Mouse (Mus musculus) heart, embryonic 12.5 days (tissue): ENCODE data around the gene Ipo13. TPM values are rescaled to one million over a fixed set of nuclear protein-coding genes. Genes with fewer than 3 reads are reported as not detected.

Experiments
- ATAC-seq: fragments of 200-750 bp; cut with Nextera tagmentation; 2 replicates; pipeline ENCODE4 v1.8.0; 2017; ENCODE audit warnings: moderate TSS enrichment, moderate library complexity; ENCODE audit not compliant: insufficient number of reproducible peaks, low FRiP score
- H3K27ac ChIP-seq: fragments of 300-500 bp; sonication (generic); 2 replicates; pipeline ENCODE4 v1.5.1; 2016; ENCODE audit warnings: mild to moderate bottlenecking, moderate library complexity; ENCODE audit not compliant: poor library complexity, severe bottlenecking
- H3K27me3 ChIP-seq: fragments of 300-500 bp; sonication (generic); replicated peaks from 2 replicates; pipeline ENCODE4 v1.6.1; 2016; ENCODE audit warnings: mild to moderate bottlenecking, moderate library complexity
- H3K36me3 ChIP-seq: fragments of 300-500 bp; sonication (generic); 2 replicates; pipeline ENCODE4 v1.6.1; 2016; ENCODE audit warnings: mild to moderate bottlenecking, moderate library complexity
- H3K4me1 ChIP-seq: fragments of 300-500 bp; sonication (generic); replicated peaks from 2 replicates; pipeline ENCODE4 v1.6.1; 2016; ENCODE audit warnings: mild to moderate bottlenecking
- H3K4me2 ChIP-seq: fragments of 300-500 bp; sonication (generic); 2 replicates; pipeline ENCODE4 v1.6.1; 2016; ENCODE audit warnings: mild to moderate bottlenecking, moderate library complexity
- H3K4me3 ChIP-seq: fragments of 300-500 bp; sonication (generic); 2 replicates; pipeline ENCODE4 v1.5.1; 2016; ENCODE audit warnings: mild to moderate bottlenecking
- H3K9ac ChIP-seq: fragments of 300-500 bp; sonication (generic); 2 replicates; pipeline ENCODE4 v1.6.1; 2016; ENCODE audit warnings: mild to moderate bottlenecking, moderate library complexity
- H3K9me3 ChIP-seq: fragments of 300-500 bp; sonication (generic); replicated peaks from 2 replicates; pipeline ENCODE4 v1.6.1; 2016; ENCODE audit warnings: mild to moderate bottlenecking, moderate library complexity
- WGBS: fragments of 180-500 bp; shearing (Covaris S2); methylation state at CpG from one replicate; pipeline ENCODE4 v1.1.7; 2016; 5-methylcytosine and 5-hydroxymethylcytosine counted together
- polyA plus RNA-seq: library from polyadenylated mRNA; unstranded; fragments of >200 nt; fragmentation: Nextera tagmentation; extraction: Ambion mirVana; gene quantifications from 2 replicates; pipeline ENCODE4 v1.2.1, GENCODE M21; 2016

Ipo13 gene
- polyA plus RNA-seq, 1 experiment from 2014 or later = 43.0 TPM

GRCm38 (mm10) chr4:117845316-117845715 lies 69.5 kb downstream of the Ipo13 start:
- H3K27me3 ChIP-seq = 0 out of 2 replicates have a peak, but pooled peaks cover 12% of the 10 kb centered on the region

More at GRCm38 (mm10) chr4:117845316-117845715, 69.5 kb downstream of the Ipo13 start:
- no peak for ATAC-seq
- no peak overlapping the region for H3K4me2 ChIP-seq
- H3K4me1 ChIP-seq = peaks cover 5% of the 10 kb centered on the region
- H3K9ac ChIP-seq = no peak overlapping the region
- H3K9me3 ChIP-seq = no peaks in the 10 kb centered on the region
- H3K36me3 ChIP-seq = peaks cover 4% of the 10 kb centered on the region; the same call in 1 of the 2 replicates
- H3K27ac ChIP-seq = no peak overlapping the region
- 77% methylated on average over 11 of the region's 11 CpGs for WGBS
- H3K4me3 ChIP-seq = no peak overlapping the region

Other genes starting within 250 kb of the Ipo13 start
- 44.0 and 47.2 TPM in 2 replicates for gene Dmap1, start 232.7 kb downstream of the Ipo13 start, polyA plus RNA-seq
- not detected in 2 replicates for gene Gm12845, start 190.6 kb downstream of the Ipo13 start, polyA plus RNA-seq
- gene Klf17, start 149.4 kb downstream of the Ipo13 start, polyA plus RNA-seq = not detected in 2 replicates
- gene Slc6a9, start 80.5 kb downstream of the Ipo13 start, polyA plus RNA-seq = 10.3 and 10.8 TPM in 2 replicates
- gene Ccdc24, start 42.4 kb downstream of the Ipo13 start, polyA plus RNA-seq = 0.74 and 0.91 TPM in 2 replicates
- 18.3 and 19.4 TPM in 2 replicates for gene B4galt2, start 31.5 kb downstream of the Ipo13 start, polyA plus RNA-seq
- gene Atp6v0b, start 27.7 kb downstream of the Ipo13 start, polyA plus RNA-seq = 183 and 196 TPM in 2 replicates
- 12.4 and 12.9 TPM in 2 replicates for gene Dph2, start 23.0 kb downstream of the Ipo13 start, polyA plus RNA-seq
- gene Artn, start 14.8 kb upstream of the Ipo13 start, polyA plus RNA-seq = 0.54 and 0.70 TPM in 2 replicates
- 7.4 and 8.8 TPM in 2 replicates for gene St3gal3, start 219.9 kb upstream of the Ipo13 start, polyA plus RNA-seq